Mouse (Mus musculus): Measurements from ENCODE around the gene Ifi203. TPM values are rescaled to one million over a fixed set of nuclear protein-coding genes. Genes with fewer than 3 reads are reported as not detected.
"Not testable (repeated sequence)": the region's sequence is repeated elsewhere in the genome, so short reads cannot be mapped to it uniquely, and the experiment has no call there.

The Ifi203 gene
- polyA plus RNA-seq, 1 experiment from 2014 or later = 1.8 TPM

GRCm38 (mm10) chr1:173911808-173912464 lies 30.5 kb downstream of the Ifi203 start:
- no peak overlapping the region for H3K9ac ChIP-seq (ENCODE audit: low read length)
- no peaks in the 10 kb centered on the region for H3K9me3 ChIP-seq (replicated peaks; ENCODE audit: control insufficient read depth, low read length)
- no peak overlapping the region for H3K27ac ChIP-seq (ENCODE audit: low read length)
- H3K27me3 ChIP-seq (ENCODE audit: control insufficient read depth, insufficient read depth, low read length) = no peaks in the 10 kb centered on the region
- no peaks in the 10 kb centered on the region for H3K36me3 ChIP-seq (ENCODE audit: control insufficient read depth, insufficient read depth, low read length)
- H3K4me3 ChIP-seq (replicated peaks; ENCODE audit: low read length) = no peak overlapping the region
- H3K4me2 ChIP-seq (ENCODE audit: low read depth, low read length) = no peak overlapping the region
- no peak for ATAC-seq (ENCODE audit: insufficient read depth, low FRiP score)
- 83% methylated on average over 2 of the region's 2 CpGs for WGBS
- no peaks in the 10 kb centered on the region for H3K4me1 ChIP-seq (ENCODE audit: control insufficient read depth, insufficient read depth, low read length)

GRCm38 (mm10) chr1:173908390-173908789 lies 34.1 kb downstream of the Ifi203 start:
- H3K27ac ChIP-seq (ENCODE audit: low read length); H3K9me3 ChIP-seq (replicated peaks; ENCODE audit: control insufficient read depth, low read length); H3K27me3 ChIP-seq (ENCODE audit: control insufficient read depth, insufficient read depth, low read length); H3K4me1 ChIP-seq (ENCODE audit: control insufficient read depth, insufficient read depth, low read length); H3K4me3 ChIP-seq (replicated peaks; ENCODE audit: low read length); H3K9ac ChIP-seq (ENCODE audit: low read length); H3K4me2 ChIP-seq (ENCODE audit: low read depth, low read length); H3K36me3 ChIP-seq (ENCODE audit: control insufficient read depth, insufficient read depth, low read length); ATAC-seq (ENCODE audit: insufficient read depth, low FRiP score): not testable (repeated sequence)

GRCm38 (mm10) chr1:173905885-173906284 lies 36.6 kb downstream of the Ifi203 start:
- not testable (repeated sequence) for H3K4me3 ChIP-seq (replicated peaks; ENCODE audit: low read length); H3K4me2 ChIP-seq (ENCODE audit: low read depth, low read length); H3K4me1 ChIP-seq (ENCODE audit: control insufficient read depth, insufficient read depth, low read length); H3K36me3 ChIP-seq (ENCODE audit: control insufficient read depth, insufficient read depth, low read length); H3K27ac ChIP-seq (ENCODE audit: low read length); H3K9ac ChIP-seq (ENCODE audit: low read length); H3K27me3 ChIP-seq (ENCODE audit: control insufficient read depth, insufficient read depth, low read length); ATAC-seq (ENCODE audit: insufficient read depth, low FRiP score); H3K9me3 ChIP-seq (replicated peaks; ENCODE audit: control insufficient read depth, low read length)
- WGBS = 73% methylated on average over 4 of the region's 4 CpGs

- not testable (repeated sequence) for H3K27ac ChIP-seq (ENCODE audit: low read length); H3K4me2 ChIP-seq (ENCODE audit: low read depth, low read length); H3K4me3 ChIP-seq (replicated peaks; ENCODE audit: low read length); H3K36me3 ChIP-seq (ENCODE audit: control insufficient read depth, insufficient read depth, low read length); H3K9ac ChIP-seq (ENCODE audit: low read length); H3K4me1 ChIP-seq (ENCODE audit: control insufficient read depth, insufficient read depth, low read length); H3K9me3 ChIP-seq (replicated peaks; ENCODE audit: control insufficient read depth, low read length); ATAC-seq (ENCODE audit: insufficient read depth, low FRiP score); H3K27me3 ChIP-seq (ENCODE audit: control insufficient read depth, insufficient read depth, low read length)
Observed at GRCm38 (mm10) chr1:173889741-173890140, 52.7 kb downstream of the Ifi203 start.

GRCm38 (mm10) chr1:173887026-173887787 lies 55.3 kb downstream of the Ifi203 start:
- not testable (repeated sequence) for H3K27me3 ChIP-seq (ENCODE audit: control insufficient read depth, insufficient read depth, low read length); H3K9ac ChIP-seq (ENCODE audit: low read length); H3K27ac ChIP-seq (ENCODE audit: low read length); H3K4me1 ChIP-seq (ENCODE audit: control insufficient read depth, insufficient read depth, low read length); ATAC-seq (ENCODE audit: insufficient read depth, low FRiP score); H3K4me2 ChIP-seq (ENCODE audit: low read depth, low read length); H3K4me3 ChIP-seq (replicated peaks; ENCODE audit: low read length); H3K36me3 ChIP-seq (ENCODE audit: control insufficient read depth, insufficient read depth, low read length); H3K9me3 ChIP-seq (replicated peaks; ENCODE audit: control insufficient read depth, low read length)
- no CpG with 5 or more reads among the region's 2 CpGs for WGBS

DNA sequence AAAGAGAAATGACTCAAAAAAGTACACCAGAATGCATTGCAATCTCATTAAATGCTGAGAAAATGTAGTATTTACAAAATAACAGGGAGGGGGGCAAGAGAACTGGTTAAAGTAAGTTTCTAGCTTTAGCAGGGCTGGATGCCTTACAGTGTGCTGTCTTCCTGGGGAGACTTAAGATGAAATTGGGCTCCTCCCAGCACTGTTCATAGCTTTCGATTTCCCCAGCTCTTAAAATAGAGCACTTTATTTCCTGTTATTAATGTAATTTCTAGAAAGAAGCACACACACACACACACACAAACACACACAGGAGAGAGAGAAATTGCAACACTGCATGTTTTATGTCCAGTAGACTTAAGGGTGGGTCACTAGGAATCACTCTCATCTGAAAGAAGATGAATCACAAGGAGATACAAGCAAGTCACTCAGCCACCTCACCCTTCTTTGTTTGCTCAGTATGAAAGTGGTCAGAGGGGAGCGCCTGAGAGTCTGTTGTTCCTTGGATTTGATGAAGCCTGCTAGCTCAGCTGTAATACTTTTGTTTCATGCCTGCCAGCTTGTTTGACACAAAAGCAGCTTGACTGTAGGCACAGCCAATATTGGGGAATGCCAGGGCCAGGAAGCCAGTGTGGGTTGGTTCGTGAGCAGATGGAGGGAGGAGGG lies 62.3 kb downstream of the Ifi203 start:
- not testable (repeated sequence) for H3K9me3 ChIP-seq (replicated peaks; ENCODE audit: control insufficient read depth, low read length); H3K4me1 ChIP-seq (ENCODE audit: control insufficient read depth, insufficient read depth, low read length); H3K4me2 ChIP-seq (ENCODE audit: low read depth, low read length); H3K27ac ChIP-seq (ENCODE audit: low read length); H3K27me3 ChIP-seq (ENCODE audit: control insufficient read depth, insufficient read depth, low read length); H3K36me3 ChIP-seq (ENCODE audit: control insufficient read depth, insufficient read depth, low read length); H3K9ac ChIP-seq (ENCODE audit: low read length); H3K4me3 ChIP-seq (replicated peaks; ENCODE audit: low read length); ATAC-seq (ENCODE audit: insufficient read depth, low FRiP score)
- 63% methylated on average over 3 of the region's 3 CpGs for WGBS

DNA sequence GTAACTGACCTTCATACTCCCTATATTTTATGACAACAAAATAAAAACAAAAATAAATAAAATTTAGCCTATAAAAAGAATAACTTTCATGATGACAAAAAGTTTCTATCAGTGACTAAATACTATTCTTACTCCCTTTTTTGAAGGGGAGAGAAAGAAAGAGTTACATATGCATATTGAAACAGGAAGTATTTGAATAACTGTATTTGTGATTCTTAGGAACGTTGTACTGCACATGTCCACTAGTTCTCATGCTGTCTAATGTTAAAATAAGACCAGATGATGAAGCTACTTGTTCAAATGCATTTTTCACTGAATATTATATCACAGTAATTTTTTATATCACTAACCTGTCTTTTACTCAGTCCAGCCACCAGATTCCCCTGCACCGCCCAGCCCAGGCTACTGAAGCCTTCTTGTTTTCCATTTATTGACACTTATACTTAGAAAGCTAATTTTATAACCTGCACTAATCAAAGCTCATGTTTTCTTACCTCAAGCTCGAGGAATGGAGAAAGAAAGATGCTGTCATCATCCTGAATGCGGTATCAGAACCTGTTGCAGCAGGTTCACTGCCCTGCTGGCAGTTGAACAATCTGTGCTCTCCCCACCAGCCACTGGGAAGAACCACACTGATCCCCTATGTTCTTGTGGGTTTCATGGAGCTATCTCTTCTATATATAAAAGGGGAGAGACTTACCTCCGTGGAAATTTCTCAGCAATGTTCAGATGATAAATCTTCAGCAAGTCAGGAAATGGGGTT lies 63.1 kb downstream of the Ifi203 start:
- H3K36me3 ChIP-seq (ENCODE audit: control insufficient read depth, insufficient read depth, low read length); H3K9ac ChIP-seq (ENCODE audit: low read length); H3K27me3 ChIP-seq (ENCODE audit: control insufficient read depth, insufficient read depth, low read length); H3K4me3 ChIP-seq (replicated peaks; ENCODE audit: low read length); H3K27ac ChIP-seq (ENCODE audit: low read length); H3K4me2 ChIP-seq (ENCODE audit: low read depth, low read length); H3K4me1 ChIP-seq (ENCODE audit: control insufficient read depth, insufficient read depth, low read length); H3K9me3 ChIP-seq (replicated peaks; ENCODE audit: control insufficient read depth, low read length); ATAC-seq (ENCODE audit: insufficient read depth, low FRiP score): not testable (repeated sequence)
- WGBS = 62% methylated on average over 5 of the region's 5 CpGs

- not testable (repeated sequence) for H3K4me2 ChIP-seq (ENCODE audit: low read depth, low read length); H3K27me3 ChIP-seq (ENCODE audit: control insufficient read depth, insufficient read depth, low read length); H3K27ac ChIP-seq (ENCODE audit: low read length); H3K36me3 ChIP-seq (ENCODE audit: control insufficient read depth, insufficient read depth, low read length); H3K4me3 ChIP-seq (replicated peaks; ENCODE audit: low read length); ATAC-seq (ENCODE audit: insufficient read depth, low FRiP score); H3K9me3 ChIP-seq (replicated peaks; ENCODE audit: control insufficient read depth, low read length); H3K9ac ChIP-seq (ENCODE audit: low read length); H3K4me1 ChIP-seq (ENCODE audit: control insufficient read depth, insufficient read depth, low read length)
- 83% methylated on average over 6 of the region's 6 CpGs for WGBS
Observed at GRCm38 (mm10) chr1:173878264-173878663, 64.2 kb downstream of the Ifi203 start.

DNA sequence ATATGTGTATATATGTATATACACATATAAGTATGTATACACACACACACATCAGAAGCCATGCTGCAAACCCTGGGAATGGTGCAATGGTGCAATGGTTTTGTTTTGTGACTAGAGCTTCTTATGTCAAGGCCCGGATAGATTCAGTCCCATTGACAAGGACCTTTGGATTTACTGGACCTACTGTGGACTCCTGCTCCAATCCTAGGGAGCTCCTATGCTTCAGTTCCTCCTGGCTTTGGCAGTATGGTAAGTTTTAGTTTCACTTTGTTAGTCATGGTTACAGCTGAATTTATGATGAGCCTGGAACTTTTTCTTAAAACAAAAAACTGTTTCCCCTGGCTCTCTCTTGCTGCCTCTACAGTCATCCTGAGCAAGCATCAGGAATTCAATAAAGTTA lies 65.3 kb downstream of the Ifi203 start:
- not testable (repeated sequence) for H3K9me3 ChIP-seq (replicated peaks; ENCODE audit: control insufficient read depth, low read length); H3K27ac ChIP-seq (ENCODE audit: low read length); ATAC-seq (ENCODE audit: insufficient read depth, low FRiP score); H3K4me3 ChIP-seq (replicated peaks; ENCODE audit: low read length); H3K4me2 ChIP-seq (ENCODE audit: low read depth, low read length); H3K36me3 ChIP-seq (ENCODE audit: control insufficient read depth, insufficient read depth, low read length); H3K27me3 ChIP-seq (ENCODE audit: control insufficient read depth, insufficient read depth, low read length); H3K4me1 ChIP-seq (ENCODE audit: control insufficient read depth, insufficient read depth, low read length); H3K9ac ChIP-seq (ENCODE audit: low read length)
- 82% methylated on average over 1 of the region's 1 CpGs for whole genome bisulfite sequencing
